Mouse (Mus musculus): ENCODE results near the gene Mgat4d.

GRCm38 (mm10) chr8:83348263-83348662 lies at the start of gene Mgat4d:
- no peak for TF ChIP-seq TAL1 (IDR thresholded peaks at IDR 0.05; ENCODE audit: low read length)
- TF ChIP-seq GATA1 (IDR thresholded peaks at IDR 0.05; ENCODE audit: low read length) = no peak
